Mouse (Mus musculus): Measurements from ENCODE around the gene Cebpe. TPM values are rescaled to one million over a fixed set of nuclear protein-coding genes. Genes with fewer than 3 reads are reported as not detected.

The Cebpe gene
- total and polyA plus RNA-seq, 3 experiments = 0.08 TPM; not detected in 2

- no peaks in the 10 kb centered on the region for H3K27me3 ChIP-seq (ENCODE audit: control insufficient read depth, insufficient read depth, low read length)
- no peaks in the 10 kb centered on the region for H3K4me1 ChIP-seq (ENCODE audit: control insufficient read depth, insufficient read depth, low read length)
- no peaks in the 10 kb centered on the region for H3K79me2 ChIP-seq (replicated peaks; ENCODE audit: control insufficient read depth, insufficient read depth, low read length)
- no peak overlapping the region for H3K9ac ChIP-seq (ENCODE audit: low read depth, low read length)
- DNase-seq = no peak
- WGBS = 61% methylated on average over 6 of the region's 6 CpGs
- no peak overlapping the region for H3K27ac ChIP-seq
- H3K36me3 ChIP-seq (ENCODE audit: control insufficient read depth, insufficient read depth, low read length) = no peaks in the 10 kb centered on the region
- H3K4me3 ChIP-seq = no peak overlapping the region
- intact Hi-C loops (cut with DNase I) = no loop called here
- TF ChIP-seq POLR2A (IDR thresholded peaks at IDR 0.05; ENCODE audit: insufficient read depth, low read depth, low read length) (no peak), CTCF (IDR thresholded peaks at IDR 0.05) (no peak), EP300 (IDR thresholded peaks at IDR 0.05; ENCODE audit: insufficient read depth, low read depth, low read length) (no peak)
Observed at GRCm38 (mm10) chr14:54695042-54695441, 16.9 kb downstream of the Cebpe start.

DNA sequence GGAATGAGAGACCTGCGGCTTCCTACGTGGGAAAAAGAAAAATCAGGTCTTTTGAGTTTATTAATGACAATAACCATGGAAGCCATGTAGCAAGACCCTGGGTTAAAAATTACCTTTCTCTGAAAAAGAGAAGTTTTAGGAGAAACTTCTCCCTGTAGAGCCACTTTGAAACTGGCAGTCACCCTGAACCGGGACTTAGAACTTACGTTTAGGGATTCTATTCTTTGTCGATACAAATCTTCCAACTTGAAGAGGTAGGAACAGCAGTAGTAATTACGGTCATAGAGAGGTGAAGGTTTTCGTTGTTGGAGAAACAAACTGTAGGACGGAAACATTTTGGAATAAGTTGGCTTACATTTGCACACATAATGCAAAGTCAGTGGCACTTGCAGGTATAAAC is 24.7 kb downstream of the Cebpe start:
- WGBS = 3% methylated on average over 8 of the region's 8 CpGs
- Histone ChIP-seq H3K4me1 (ENCODE audit: control insufficient read depth, insufficient read depth, low read length) (peaks cover 2% of the 10 kb centered on the region; the same call in 1 of the 2 replicates), H3K4me3 (peak overlapping the region; percentile 86), H3K9ac (ENCODE audit: low read depth, low read length) (peak overlapping the region; percentile 76), H3K36me3 (ENCODE audit: control insufficient read depth, insufficient read depth, low read length) (peaks cover 24% of the 10 kb centered on the region), H3K27ac (peak overlapping the region; percentile 99), H3K79me2 (replicated peaks; ENCODE audit: control insufficient read depth, insufficient read depth, low read length) (peaks cover 5% of the 10 kb centered on the region), H3K27me3 (ENCODE audit: control insufficient read depth, insufficient read depth, low read length) (no peaks in the 10 kb centered on the region)
- DNase-seq = no peak
- intact Hi-C loops (cut with DNase I) = loop anchor here (5.0 to 10.0 kb wide), 4 partner anchors 35 to 432 kb away; partner anchors contain the start of genes 4931414P19Rik, Abhd4, Dad1 and Ngdn
- no peak for TF ChIP-seq CTCF (IDR thresholded peaks at IDR 0.05)
- TF ChIP-seq EP300 (IDR thresholded peaks at IDR 0.05; ENCODE audit: insufficient read depth, low read depth, low read length) = no peak

GRCm38 (mm10) chr14:54686522-54687143 is 25.3 kb downstream of the Cebpe start, which contains the start of gene Acin1:
Gene Acin1 (minus strand): TSS chr14:54686931.
- under 1% methylated on average over 44 of the region's 44 CpGs for WGBS
- peaks cover 2% of the 10 kb centered on the region; the same call in 1 of the 2 replicates for H3K4me1 ChIP-seq (ENCODE audit: control insufficient read depth, insufficient read depth, low read length)
- H3K9ac ChIP-seq (ENCODE audit: low read depth, low read length) = peak within 1 kb of the TSS; percentile 80
- H3K4me3 ChIP-seq = peak within 1 kb of the TSS; percentile 86
- H3K27me3 ChIP-seq (ENCODE audit: control insufficient read depth, insufficient read depth, low read length) = no peaks in the 10 kb centered on the region
- peaks cover 7% of the 10 kb centered on the region for H3K79me2 ChIP-seq (replicated peaks; ENCODE audit: control insufficient read depth, insufficient read depth, low read length)
- TF ChIP-seq CTCF (IDR thresholded peaks at IDR 0.05) (no peak), EP300 (IDR thresholded peaks at IDR 0.05; ENCODE audit: insufficient read depth, low read depth, low read length) (0 out of 2 replicates have a peak, but pooled peaks have one; percentile 27), POLR2A (IDR thresholded peaks at IDR 0.05; ENCODE audit: insufficient read depth, low read depth, low read length) (peak; percentile 96)
- peak; percentile 100 for DNase-seq
- peak within 1 kb of the TSS; percentile 99 for H3K27ac ChIP-seq
- H3K36me3 ChIP-seq (ENCODE audit: control insufficient read depth, insufficient read depth, low read length) = peaks cover 26% of the 10 kb centered on the region
- intact Hi-C loops (cut with DNase I) = loop anchor here (5.0 to 10.0 kb wide), 4 partner anchors 34 to 432 kb away; partner anchors contain the start of genes 4931414P19Rik, Abhd4, Dad1 and Ngdn

DNA sequence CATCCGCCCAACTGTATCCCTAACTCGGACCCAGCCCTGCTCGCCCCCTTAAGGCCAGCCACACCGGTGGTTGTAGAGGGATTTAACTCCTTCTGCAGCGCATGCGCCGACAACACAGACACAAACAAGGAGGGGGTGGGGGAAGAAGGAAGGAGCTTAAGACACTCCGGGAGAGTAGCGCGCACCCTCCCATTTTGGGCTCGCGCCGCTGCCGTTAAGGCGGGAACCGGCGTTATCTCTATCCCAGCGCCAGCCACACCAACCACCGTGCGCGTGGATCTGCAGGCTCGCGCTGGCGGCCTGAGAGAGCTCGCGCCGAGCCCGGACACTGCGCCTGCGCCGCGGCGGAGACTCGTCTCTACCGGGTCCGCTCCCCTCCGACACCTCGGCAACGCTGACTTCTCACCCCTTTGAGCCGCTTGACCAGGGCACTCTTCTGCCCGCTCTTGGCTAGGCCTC is 25.9 kb downstream of the Cebpe start, which contains the start of gene 1700123O20Rik:
1700123O20Rik (plus strand) TSS at position 154 of the 459 bp plus-strand sequence.
- no peak for DNase-seq
- H3K79me2 ChIP-seq (replicated peaks; ENCODE audit: control insufficient read depth, insufficient read depth, low read length) = peaks cover 7% of the 10 kb centered on the region
- intact Hi-C loops (cut with DNase I) = loop anchor here (5.0 to 10.0 kb wide), 4 partner anchors 34 to 431 kb away; partner anchors contain the start of genes 4931414P19Rik, Abhd4, Dad1 and Ngdn
- no peaks in the 10 kb centered on the region for H3K27me3 ChIP-seq (ENCODE audit: control insufficient read depth, insufficient read depth, low read length)
- under 1% methylated on average over 41 of the region's 41 CpGs for WGBS
- peak within 1 kb of the TSS; percentile 99 for H3K27ac ChIP-seq
- peaks cover 2% of the 10 kb centered on the region; the same call in 1 of the 2 replicates for H3K4me1 ChIP-seq (ENCODE audit: control insufficient read depth, insufficient read depth, low read length)
- no peak for TF ChIP-seq POLR2A (IDR thresholded peaks at IDR 0.05; ENCODE audit: insufficient read depth, low read depth, low read length)
- TF ChIP-seq CTCF (IDR thresholded peaks at IDR 0.05) = peak; percentile 48
- H3K9ac ChIP-seq (ENCODE audit: low read depth, low read length) = peak within 1 kb of the TSS; percentile 80
- H3K4me3 ChIP-seq = peak within 1 kb of the TSS; percentile 86
- peaks cover 26% of the 10 kb centered on the region for H3K36me3 ChIP-seq (ENCODE audit: control insufficient read depth, insufficient read depth, low read length)

- peak overlapping the region; percentile 99 for H3K27ac ChIP-seq
- peaks cover 7% of the 10 kb centered on the region for H3K79me2 ChIP-seq (replicated peaks; ENCODE audit: control insufficient read depth, insufficient read depth, low read length)
- no peak for TF ChIP-seq CTCF (IDR thresholded peaks at IDR 0.05)
- no peak for TF ChIP-seq EP300 (IDR thresholded peaks at IDR 0.05; ENCODE audit: insufficient read depth, low read depth, low read length)
- no peak for TF ChIP-seq POLR2A (IDR thresholded peaks at IDR 0.05; ENCODE audit: insufficient read depth, low read depth, low read length)
- 4% methylated on average over 8 of the region's 8 CpGs for WGBS
- DNase-seq = no peak
- no peaks in the 10 kb centered on the region for H3K27me3 ChIP-seq (ENCODE audit: control insufficient read depth, insufficient read depth, low read length)
- H3K9ac ChIP-seq (ENCODE audit: low read depth, low read length) = peak overlapping the region; percentile 80
- H3K4me3 ChIP-seq = peak overlapping the region; percentile 86
- peaks cover 2% of the 10 kb centered on the region; the same call in 1 of the 2 replicates for H3K4me1 ChIP-seq (ENCODE audit: control insufficient read depth, insufficient read depth, low read length)
- peaks cover 26% of the 10 kb centered on the region for H3K36me3 ChIP-seq (ENCODE audit: control insufficient read depth, insufficient read depth, low read length)
- intact Hi-C loops (cut with DNase I) = loop anchor here (5.0 to 10.0 kb wide), 4 partner anchors 33 to 431 kb away; partner anchors contain the start of genes 4931414P19Rik, Abhd4, Dad1 and Ngdn
Observed at GRCm38 (mm10) chr14:54685471-54685870, 26.5 kb downstream of the Cebpe start.

GRCm38 (mm10) chr14:54682396-54682795 is 29.6 kb downstream of the Cebpe start:
- Histone ChIP-seq H3K27ac (no peak overlapping the region), H3K27me3 (ENCODE audit: control insufficient read depth, insufficient read depth, low read length) (no peaks in the 10 kb centered on the region), H3K79me2 (replicated peaks; ENCODE audit: control insufficient read depth, insufficient read depth, low read length) (peaks cover 8% of the 10 kb centered on the region), H3K4me1 (ENCODE audit: control insufficient read depth, insufficient read depth, low read length) (peaks cover 2% of the 10 kb centered on the region; the same call in 1 of the 2 replicates), H3K9ac (ENCODE audit: low read depth, low read length) (no peak overlapping the region), H3K36me3 (ENCODE audit: control insufficient read depth, insufficient read depth, low read length) (peaks cover 21% of the 10 kb centered on the region), H3K4me3 (no peak overlapping the region)
- DNase-seq = no peak
- 65% methylated on average over 3 of the region's 3 CpGs for WGBS
- no peak for TF ChIP-seq POLR2A (IDR thresholded peaks at IDR 0.05; ENCODE audit: insufficient read depth, low read depth, low read length)
- no peak for TF ChIP-seq CTCF (IDR thresholded peaks at IDR 0.05)
- TF ChIP-seq EP300 (IDR thresholded peaks at IDR 0.05; ENCODE audit: insufficient read depth, low read depth, low read length) = no peak
- intact Hi-C loops (cut with DNase I) = loop anchor here (10.0 kb wide), 2 partner anchors 332 to 428 kb away; partner anchors contain the start of genes Abhd4, Dad1 and Ngdn

Measured in heart, adult 2 months (tissue).